Mouse (Mus musculus) frontal cortex, adult (tissue): Measurements from ENCODE around the gene Tnfaip1.

Experiments
- ATAC-seq: cut with Nextera tagmentation; 2 replicates; pipeline ENCODE4 v1.9.2; 2017; ENCODE audit warnings: mild to moderate bottlenecking, moderate library complexity, mixed read lengths; ENCODE audit not compliant: low TSS enrichment

Tnfaip1 gene

GRCm38 (mm10) chr11:78500623-78501202 lies 35.4 kb downstream of the Tnfaip1 start:
- ATAC-seq, result no peak

- ATAC-seq, result no peak
These were observed 36.6 kb downstream of the Tnfaip1 start for GRCm38 (mm10) chr11:78499543-78499942.

- no peak for ATAC-seq
These were observed 37.1 kb downstream of the Tnfaip1 start, which contains the start of gene Vtn for GRCm38 (mm10) chr11:78499004-78499403. TSS of gene Vtn (plus strand) at chr11:78499091.

- ATAC-seq, result peak; percentile 94
These were observed 38.3 kb downstream of the Tnfaip1 start, which contains the start of gene Sarm1 for GRCm38 (mm10) chr11:78497544-78498522. TSS of gene Sarm1 (minus strand) at chr11:78497754.

GRCm38 (mm10) chr11:78497071-78497541 lies 39.0 kb downstream of the Tnfaip1 start:
- peak; percentile 38 for ATAC-seq

GRCm38 (mm10) chr11:78495904-78496303 lies 40.2 kb downstream of the Tnfaip1 start:
- no peak for ATAC-seq

- peak; percentile 91 for ATAC-seq
These were observed 45.3 kb downstream of the Tnfaip1 start for GRCm38 (mm10) chr11:78490781-78491241.

- no peak for ATAC-seq
These were observed 48.0 kb downstream of the Tnfaip1 start for GRCm38 (mm10) chr11:78488168-78488567.

GRCm38 (mm10) chr11:78483639-78484038 lies 52.5 kb downstream of the Tnfaip1 start:
- no peak for ATAC-seq

GRCm38 (mm10) chr11:78475289-78475688 lies 60.8 kb downstream of the Tnfaip1 start:
- no peak for ATAC-seq
